Mouse (Mus musculus): ENCODE measurements around the gene Drc7. TPM values are rescaled to one million over a fixed set of nuclear protein-coding genes. Genes with fewer than 3 reads are reported as not detected.

Drc7 gene
- polyA plus RNA-seq, 1 experiment: 0.13 TPM

DNA sequence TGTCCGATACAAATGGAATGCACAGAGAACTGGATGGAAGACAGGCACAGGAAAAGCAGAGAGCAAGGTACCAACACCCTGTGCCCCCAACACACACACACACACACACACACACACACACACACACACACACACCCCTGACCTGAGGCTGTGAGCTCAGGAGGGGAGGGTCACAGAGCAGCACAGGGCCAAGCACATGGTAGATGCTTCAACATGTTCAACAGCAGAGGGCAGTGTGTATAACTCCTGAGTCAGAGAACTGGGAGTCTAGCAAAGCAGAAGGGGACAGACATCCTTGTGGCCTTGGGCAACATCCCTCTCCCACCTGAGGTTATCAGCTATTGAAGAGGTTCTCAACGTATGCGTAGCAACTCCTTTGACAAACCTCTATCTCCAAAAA, 58.8 kb downstream of the Drc7 start:
- Histone ChIP-seq H3K4me3 (ENCODE audit: extremely low read depth, insufficient read depth, insufficient read length) (no peak overlapping the region), H3K36me3 (ENCODE audit: control insufficient read depth, insufficient read depth, low read length) (no peaks in the 10 kb centered on the region), H3K27me3 (ENCODE audit: control insufficient read depth, insufficient read depth, low read length) (no peaks in the 10 kb centered on the region), H3K4me1 (ENCODE audit: control insufficient read depth, insufficient read depth, insufficient read length) (no peaks in the 10 kb centered on the region), H3K27ac (ENCODE audit: insufficient read depth, low read length) (no peak overlapping the region)
- TF ChIP-seq CTCF (IDR thresholded peaks at IDR 0.05; ENCODE audit: extremely low read depth, insufficient read depth, insufficient read length, insufficient replicate concordance) (peak; percentile 12; the same call in 1 of the 2 replicates), POLR2A (IDR thresholded peaks at IDR 0.05; ENCODE audit: low read depth, low read length) (no peak)
- 82% methylated on average over 3 of the region's 3 CpGs for WGBS
- DNase-seq (ENCODE audit: low read depth in 1 of 2, low spot score in 2 of 2): no peak

DNA sequence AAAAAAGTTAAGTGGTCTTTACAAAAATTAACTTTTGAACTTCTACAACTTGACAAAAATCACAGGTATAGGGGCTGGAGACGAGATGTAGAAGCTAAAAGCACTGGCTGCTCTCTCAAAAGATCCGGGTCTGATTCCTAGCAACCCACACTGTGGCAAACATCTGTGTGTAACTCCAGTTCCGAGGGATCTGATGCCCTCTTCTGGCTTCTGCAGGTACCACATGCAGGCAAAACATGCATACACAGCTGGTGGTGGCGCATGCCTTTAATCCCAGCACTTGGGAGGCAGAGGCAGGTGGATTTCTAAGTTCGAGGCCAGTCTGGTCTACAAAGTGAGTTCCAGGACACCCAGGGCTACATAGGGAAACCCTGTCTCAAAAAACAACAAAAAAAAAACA, 68.6 kb downstream of the Drc7 start:
- Histone ChIP-seq H3K27me3 (ENCODE audit: control insufficient read depth, insufficient read depth, low read length) (no peaks in the 10 kb centered on the region), H3K27ac (ENCODE audit: insufficient read depth, low read length) (no peak overlapping the region), H3K4me1 (ENCODE audit: control insufficient read depth, insufficient read depth, insufficient read length) (peaks cover 4% of the 10 kb centered on the region; the same call in 1 of the 2 replicates), H3K4me3 (ENCODE audit: extremely low read depth, insufficient read depth, insufficient read length) (no peak overlapping the region), H3K36me3 (ENCODE audit: control insufficient read depth, insufficient read depth, low read length) (no peaks in the 10 kb centered on the region)
- WGBS: 85% methylated on average over 5 of the region's 5 CpGs
- DNase-seq (ENCODE audit: low read depth in 1 of 2, low spot score in 2 of 2): no peak
- TF ChIP-seq CTCF (IDR thresholded peaks at IDR 0.05; ENCODE audit: extremely low read depth, insufficient read depth, insufficient read length, insufficient replicate concordance) (no peak), POLR2A (IDR thresholded peaks at IDR 0.05; ENCODE audit: low read depth, low read length) (no peak)

DNA sequence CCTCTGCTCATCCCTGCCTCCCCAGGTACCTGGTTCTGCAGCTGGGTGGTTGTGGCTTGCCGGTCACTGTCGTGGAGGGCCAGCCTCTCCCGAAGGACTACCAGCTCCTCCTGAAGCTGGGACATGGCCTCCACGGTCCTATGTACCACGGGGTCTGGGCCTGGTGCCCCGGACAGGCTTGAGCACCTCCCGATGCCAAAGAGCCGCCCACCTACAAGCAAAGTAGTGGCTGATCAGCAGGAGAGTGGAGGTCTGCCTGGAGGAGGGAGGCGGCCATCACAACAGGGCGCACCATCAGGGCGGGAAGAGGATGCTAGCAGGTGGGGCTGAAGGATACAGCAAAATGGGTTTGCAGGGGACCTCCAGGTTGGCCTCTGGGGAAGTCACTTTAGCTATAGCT, 71.6 kb downstream of the Drc7 start:
- TF ChIP-seq CTCF (IDR thresholded peaks at IDR 0.05; ENCODE audit: extremely low read depth, insufficient read depth, insufficient read length, insufficient replicate concordance) (no peak), POLR2A (IDR thresholded peaks at IDR 0.05; ENCODE audit: low read depth, low read length) (no peak)
- 94% methylated on average over 11 of the region's 11 CpGs for WGBS
- no peaks in the 10 kb centered on the region for H3K36me3 ChIP-seq (ENCODE audit: control insufficient read depth, insufficient read depth, low read length)
- peaks cover 4% of the 10 kb centered on the region; the same call in 1 of the 2 replicates for H3K4me1 ChIP-seq (ENCODE audit: control insufficient read depth, insufficient read depth, insufficient read length)
- DNase-seq (ENCODE audit: low read depth in 1 of 2, low spot score in 2 of 2): no peak
- H3K4me3 ChIP-seq (ENCODE audit: extremely low read depth, insufficient read depth, insufficient read length): no peak overlapping the region
- no peak overlapping the region for H3K27ac ChIP-seq (ENCODE audit: insufficient read depth, low read length)
- H3K27me3 ChIP-seq (ENCODE audit: control insufficient read depth, insufficient read depth, low read length): no peaks in the 10 kb centered on the region

DNA sequence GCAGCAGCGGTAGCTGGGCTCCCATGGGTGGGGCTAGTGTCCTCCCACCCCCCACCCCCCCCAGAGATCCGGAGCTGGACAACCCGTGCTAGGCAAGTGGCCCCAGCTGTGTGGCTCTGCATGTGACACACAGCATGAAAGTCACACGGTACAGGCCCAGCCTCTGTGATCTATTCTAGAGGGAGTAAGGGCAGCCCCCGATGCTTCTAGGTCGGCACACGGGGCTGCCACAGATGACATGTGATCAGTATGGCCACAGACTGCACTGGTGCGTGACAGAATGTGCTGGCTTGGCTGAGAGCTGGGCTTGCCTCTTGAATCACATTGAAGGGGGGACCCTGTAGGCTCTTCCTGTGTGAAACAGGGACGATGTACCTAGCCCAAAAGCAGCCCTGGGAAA, 72.8 kb downstream of the Drc7 start:
- TF ChIP-seq POLR2A (IDR thresholded peaks at IDR 0.05; ENCODE audit: low read depth, low read length) (no peak), CTCF (IDR thresholded peaks at IDR 0.05; ENCODE audit: extremely low read depth, insufficient read depth, insufficient read length, insufficient replicate concordance) (no peak)
- Histone ChIP-seq H3K4me3 (ENCODE audit: extremely low read depth, insufficient read depth, insufficient read length) (no peak overlapping the region), H3K27me3 (ENCODE audit: control insufficient read depth, insufficient read depth, low read length) (no peaks in the 10 kb centered on the region), H3K4me1 (ENCODE audit: control insufficient read depth, insufficient read depth, insufficient read length) (peaks cover 4% of the 10 kb centered on the region; the same call in 1 of the 2 replicates), H3K27ac (ENCODE audit: insufficient read depth, low read length) (no peak overlapping the region), H3K36me3 (ENCODE audit: control insufficient read depth, insufficient read depth, low read length) (no peaks in the 10 kb centered on the region)
- WGBS: 42% methylated on average over 9 of the region's 9 CpGs
- DNase-seq (ENCODE audit: low read depth in 1 of 2, low spot score in 2 of 2): peak in 1 of 2 experiments; percentile 4

Other genes with a start within 250 kb of the Drc7 start
- not detected in 2 replicates for gene Ccl17, start 244.7 kb upstream of the Drc7 start, polyA plus RNA-seq (2012; rRNA removed)
- gene Coq9, start 216.8 kb upstream of the Drc7 start, polyA plus RNA-seq (2012; rRNA removed): 70.8 and 109 TPM in 2 replicates
- 27.1 and 32.8 TPM in 2 replicates for gene Ciapin1, start 216.7 kb upstream of the Drc7 start, polyA plus RNA-seq (2012; rRNA removed)
- gene Polr2c, start 197.7 kb upstream of the Drc7 start, polyA plus RNA-seq (2012; rRNA removed): 56.4 and 56.8 TPM in 2 replicates
- 5.3 and 5.8 TPM in 2 replicates for gene Dok4, start 178.8 kb upstream of the Drc7 start, polyA plus RNA-seq (2012; rRNA removed)
- 10.7 and 14.2 TPM in 2 replicates for gene Ccdc102a, start 137.0 kb upstream of the Drc7 start, polyA plus RNA-seq (2012; rRNA removed)
- gene Adgrg5, start 131.4 kb upstream of the Drc7 start, polyA plus RNA-seq (2012; rRNA removed): 36.0 and 43.2 TPM in 2 replicates
- 32.0 and 37.1 TPM in 2 replicates for gene Adgrg1, start 80.4 kb upstream of the Drc7 start, polyA plus RNA-seq (2012; rRNA removed)
- 6.3 and 6.8 TPM in 2 replicates for gene Adgrg3, start 37.4 kb upstream of the Drc7 start, polyA plus RNA-seq (2012; rRNA removed)
- 13.2 and 17.7 TPM in 2 replicates for gene Katnb1, start 26.1 kb downstream of the Drc7 start, polyA plus RNA-seq (2012; rRNA removed)
- 9.8 and 14.3 TPM in 2 replicates for gene Kifc3, start 147.7 kb downstream of the Drc7 start, polyA plus RNA-seq (2012; rRNA removed)